Mouse (Mus musculus): ENCODE data around the gene Mrpl27. TPM values are rescaled to one million over a fixed set of nuclear protein-coding genes. Genes with fewer than 3 reads are reported as not detected.
A peak's percentile ranks its signal among the peaks of the same experiment; 100 is the strongest.

Gene Mrpl27
- 144 and 153 TPM in 2 replicates for polyA plus RNA-seq (2015; fragmentation: Nextera tagmentation; extraction: Ambion mirVana)

GRCm38 (mm10) chr11:94653663-94654436 is at the start of gene Mrpl27, which contains the start of gene Eme1:
Gene Mrpl27, plus strand, starts transcription at chr11:94653767.
Gene Eme1, minus strand, starts transcription at chr11:94653964.
- 2% methylated on average over 32 of the region's 32 CpGs for WGBS
- peak; percentile 94 for ATAC-seq
- H3K27me3 ChIP-seq = no peaks in the 10 kb centered on the region
- H3K4me1 ChIP-seq = peaks cover 21% of the 10 kb centered on the region
- peak within 1 kb of the TSS; percentile 65 for H3K9ac ChIP-seq
- H3K9me3 ChIP-seq (replicated peaks) = no peaks in the 10 kb centered on the region
- peak within 1 kb of the TSS; percentile 89 for H3K27ac ChIP-seq
- peak within 1 kb of the TSS; percentile 71 for H3K4me2 ChIP-seq
- H3K4me3 ChIP-seq = peak within 1 kb of the TSS; percentile 64
- H3K36me3 ChIP-seq (ENCODE audit: poor library complexity, severe bottlenecking) = peaks cover 49% of the 10 kb centered on the region

DNA sequence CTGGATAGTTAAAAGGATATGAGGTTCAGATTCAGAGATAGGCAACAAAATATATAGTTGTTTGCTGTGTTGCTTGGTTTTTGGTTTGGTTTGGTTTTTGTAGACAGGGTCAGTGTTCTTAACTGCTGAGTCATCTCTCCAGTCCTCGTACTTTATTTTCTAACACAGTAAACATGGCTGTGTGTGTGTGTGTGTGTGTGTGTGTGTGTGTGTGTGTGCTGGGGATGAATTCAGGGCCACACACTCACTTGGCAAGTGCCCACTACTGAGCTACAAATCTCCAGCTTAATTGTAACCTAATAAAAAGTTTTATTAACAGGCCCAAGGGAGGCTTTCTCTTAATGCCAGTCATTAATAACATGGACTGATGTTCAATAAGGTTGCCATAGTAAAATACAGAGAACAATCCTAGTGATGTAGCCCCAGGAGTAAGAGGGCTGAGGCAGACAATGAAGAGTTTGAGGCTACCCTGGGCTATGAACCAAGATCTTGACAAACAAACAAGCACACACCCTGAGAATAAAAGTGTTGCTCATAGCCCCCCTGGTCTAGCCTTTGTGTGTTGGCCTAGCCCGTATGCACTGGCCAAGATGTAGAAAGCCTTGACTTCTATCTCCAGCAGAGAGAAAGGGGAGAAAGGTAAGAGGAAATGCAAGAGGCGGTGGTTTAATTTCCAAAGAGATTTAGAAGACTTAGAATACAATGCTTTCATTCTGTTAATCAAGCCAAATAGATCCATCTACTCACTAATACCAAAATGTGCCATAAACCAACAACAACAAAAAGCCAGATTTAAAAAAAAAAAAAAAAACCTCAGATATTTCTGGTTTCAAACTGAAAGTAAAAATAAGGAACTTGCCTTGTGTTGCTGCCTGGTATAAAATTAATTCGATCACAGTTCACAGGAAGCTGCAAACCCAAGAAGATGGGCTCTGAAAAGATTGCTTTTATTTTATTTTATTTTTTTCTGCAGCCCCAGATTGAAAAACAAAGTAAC is 42.5 kb upstream of the Mrpl27 start:
- Histone ChIP-seq H3K36me3 (ENCODE audit: poor library complexity, severe bottlenecking) (no peaks in the 10 kb centered on the region), H3K27ac (no peak overlapping the region), H3K4me1 (no peaks in the 10 kb centered on the region), H3K9ac (no peak overlapping the region), H3K27me3 (peaks cover 4% of the 10 kb centered on the region; the same call in 1 of the 2 replicates), H3K9me3 (replicated peaks) (no peaks in the 10 kb centered on the region), H3K4me2 (no peak overlapping the region), H3K4me3 (no peak overlapping the region)
- no peak for ATAC-seq
- WGBS = 69% methylated on average over 4 of the region's 4 CpGs

DNA sequence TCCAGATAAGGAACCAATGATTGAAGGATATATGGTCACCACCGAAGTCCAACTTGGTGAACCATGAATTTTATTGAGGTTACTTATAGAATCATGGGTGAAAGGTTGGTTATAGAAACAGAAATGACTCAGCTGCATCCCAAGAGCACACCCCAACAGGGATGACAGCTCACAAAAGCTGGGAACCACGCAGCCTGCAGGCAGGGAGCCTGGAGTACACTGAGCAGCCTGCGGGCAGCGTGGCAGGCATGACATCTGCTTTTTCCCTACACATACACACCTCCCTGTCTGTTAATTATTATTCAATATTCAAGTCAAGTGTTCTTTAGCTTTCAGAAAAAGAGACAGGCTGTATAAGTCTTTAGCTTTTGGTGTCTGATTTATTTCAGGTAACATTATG is 39.0 kb upstream of the Mrpl27 start:
- Histone ChIP-seq H3K27ac (no peak overlapping the region), H3K36me3 (ENCODE audit: poor library complexity, severe bottlenecking) (no peaks in the 10 kb centered on the region), H3K27me3 (peaks cover 6% of the 10 kb centered on the region; the same call in 1 of the 2 replicates), H3K4me2 (no peak overlapping the region), H3K9ac (no peak overlapping the region), H3K4me3 (no peak overlapping the region), H3K9me3 (replicated peaks) (no peaks in the 10 kb centered on the region), H3K4me1 (no peaks in the 10 kb centered on the region)
- ATAC-seq = no peak
- 89% methylated on average over 4 of the region's 4 CpGs for WGBS

- no peaks in the 10 kb centered on the region for H3K36me3 ChIP-seq (ENCODE audit: poor library complexity, severe bottlenecking)
- no peak overlapping the region for H3K4me2 ChIP-seq
- H3K27me3 ChIP-seq = peaks cover 6% of the 10 kb centered on the region; the same call in 1 of the 2 replicates
- H3K9me3 ChIP-seq (replicated peaks) = no peaks in the 10 kb centered on the region
- no peak overlapping the region for H3K9ac ChIP-seq
- H3K27ac ChIP-seq = no peak overlapping the region
- H3K4me1 ChIP-seq = no peaks in the 10 kb centered on the region
- 25% methylated on average over 4 of the region's 4 CpGs for WGBS
- H3K4me3 ChIP-seq = no peak overlapping the region
- ATAC-seq = no peak
Observed at GRCm38 (mm10) chr11:94615494-94615893, 38.1 kb upstream of the Mrpl27 start.

GRCm38 (mm10) chr11:94617646-94618045 is 35.9 kb upstream of the Mrpl27 start:
- Histone ChIP-seq H3K4me2 (no peak overlapping the region), H3K27ac (no peak overlapping the region), H3K9ac (no peak overlapping the region), H3K4me3 (no peak overlapping the region), H3K27me3 (peaks cover 11% of the 10 kb centered on the region; the same call in 1 of the 2 replicates), H3K36me3 (ENCODE audit: poor library complexity, severe bottlenecking) (no peaks in the 10 kb centered on the region), H3K4me1 (no peaks in the 10 kb centered on the region), H3K9me3 (replicated peaks) (no peaks in the 10 kb centered on the region)
- 87% methylated on average over 2 of the region's 2 CpGs for WGBS
- no peak for ATAC-seq

GRCm38 (mm10) chr11:94620766-94621457 is 32.7 kb upstream of the Mrpl27 start:
- no peak for ATAC-seq
- 0 out of 2 replicates have a peak, but pooled peaks cover 7% of the 10 kb centered on the region for H3K27me3 ChIP-seq
- no peaks in the 10 kb centered on the region for H3K4me1 ChIP-seq
- H3K4me3 ChIP-seq = no peak overlapping the region
- no peak overlapping the region for H3K9ac ChIP-seq
- H3K36me3 ChIP-seq (ENCODE audit: poor library complexity, severe bottlenecking) = no peaks in the 10 kb centered on the region
- H3K9me3 ChIP-seq (replicated peaks) = no peaks in the 10 kb centered on the region
- H3K4me2 ChIP-seq = no peak overlapping the region
- WGBS = 55% methylated on average over 6 of the region's 6 CpGs
- H3K27ac ChIP-seq = no peak overlapping the region

DNA sequence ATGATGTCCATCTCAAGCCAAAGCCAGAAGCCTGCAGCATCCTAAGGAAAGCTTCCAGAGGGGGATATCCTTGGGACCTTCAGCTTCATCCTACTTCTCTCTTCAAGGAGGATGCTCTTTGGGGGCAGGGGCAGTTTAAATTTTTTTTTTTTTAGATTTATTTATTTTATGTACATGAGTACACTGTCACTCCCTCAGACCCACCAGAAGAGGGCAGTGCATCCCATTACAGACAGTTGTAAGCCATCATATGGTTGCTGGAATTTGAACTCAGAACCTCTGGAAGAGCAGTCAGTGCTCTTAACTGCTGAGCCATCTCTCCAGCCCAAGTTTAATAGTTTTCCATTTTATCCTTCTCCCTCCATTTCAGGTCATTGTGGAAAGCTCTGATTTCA is 32.1 kb upstream of the Mrpl27 start:
- H3K27ac ChIP-seq = no peak overlapping the region
- no peak overlapping the region for H3K9ac ChIP-seq
- H3K4me2 ChIP-seq = no peak overlapping the region
- 0 out of 2 replicates have a peak, but pooled peaks cover 5% of the 10 kb centered on the region for H3K27me3 ChIP-seq
- no peaks in the 10 kb centered on the region for H3K4me1 ChIP-seq
- no peaks in the 10 kb centered on the region for H3K9me3 ChIP-seq (replicated peaks)
- no peaks in the 10 kb centered on the region for H3K36me3 ChIP-seq (ENCODE audit: poor library complexity, severe bottlenecking)
- no peak for ATAC-seq
- H3K4me3 ChIP-seq = no peak overlapping the region

GRCm38 (mm10) chr11:94622162-94622561 is 31.4 kb upstream of the Mrpl27 start:
- Histone ChIP-seq H3K4me2 (no peak overlapping the region), H3K9me3 (replicated peaks) (no peaks in the 10 kb centered on the region), H3K36me3 (ENCODE audit: poor library complexity, severe bottlenecking) (no peaks in the 10 kb centered on the region), H3K4me1 (no peaks in the 10 kb centered on the region), H3K27me3 (0 out of 2 replicates have a peak, but pooled peaks cover 5% of the 10 kb centered on the region), H3K9ac (no peak overlapping the region), H3K4me3 (no peak overlapping the region), H3K27ac (no peak overlapping the region)
- WGBS = 81% methylated on average over 2 of the region's 2 CpGs
- no peak for ATAC-seq

DNA sequence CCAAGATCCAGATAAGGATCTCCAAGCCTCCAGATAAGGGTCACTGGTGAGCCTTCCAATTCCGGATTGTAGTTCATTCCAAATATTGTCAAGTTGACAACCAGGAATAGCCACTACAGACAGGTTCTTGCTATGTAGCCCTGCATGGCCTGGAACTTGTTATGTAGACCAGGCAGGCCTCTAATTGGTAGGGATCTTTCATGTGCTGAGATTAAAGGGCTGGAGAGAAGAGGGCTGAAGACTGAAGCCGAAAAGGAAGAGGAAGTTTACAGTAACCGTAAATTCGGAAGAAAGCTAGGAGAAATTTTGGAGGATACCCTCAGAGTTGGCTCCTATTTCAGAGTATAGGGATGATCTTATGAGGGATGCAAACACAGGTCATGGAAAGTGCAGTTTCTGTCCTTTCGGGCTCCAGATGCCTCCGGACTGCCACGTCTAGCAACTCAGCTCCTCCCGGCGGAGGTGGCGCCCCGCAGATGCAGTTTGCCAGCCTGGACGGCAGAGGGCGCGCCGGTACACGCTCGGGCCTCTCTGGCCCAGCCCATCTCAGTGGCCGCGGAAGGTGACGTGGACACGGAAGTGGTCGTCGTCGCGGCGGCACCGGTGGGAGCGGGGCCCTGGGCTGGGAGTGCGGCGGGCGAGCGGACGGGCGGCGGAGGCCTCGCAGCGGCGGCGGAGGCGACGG is 24.2 kb upstream of the Mrpl27 start, which contains the start of gene Lrrc59:
Gene Lrrc59 (plus strand): TSS at position 569 of the 685 bp plus-strand sequence.
- 7% methylated on average over 37 of the region's 41 CpGs for WGBS
- peak; percentile 98 for ATAC-seq
- no peaks in the 10 kb centered on the region for H3K9me3 ChIP-seq (replicated peaks)
- H3K27ac ChIP-seq = peak within 1 kb of the TSS; percentile 63
- peak within 1 kb of the TSS; percentile 99 for H3K4me3 ChIP-seq
- H3K36me3 ChIP-seq (ENCODE audit: poor library complexity, severe bottlenecking) = peaks cover 27% of the 10 kb centered on the region
- peak within 1 kb of the TSS; percentile 90 for H3K9ac ChIP-seq
- peaks cover 14% of the 10 kb centered on the region for H3K4me1 ChIP-seq
- no peaks in the 10 kb centered on the region for H3K27me3 ChIP-seq
- peak within 1 kb of the TSS; percentile 93 for H3K4me2 ChIP-seq

- no peaks in the 10 kb centered on the region for H3K27me3 ChIP-seq
- no peak; the same call in 1 of the 2 replicates for ATAC-seq
- H3K4me2 ChIP-seq = peak overlapping the region; percentile 93
- under 1% methylated on average over 27 of the region's 28 CpGs for WGBS
- peaks cover 32% of the 10 kb centered on the region for H3K36me3 ChIP-seq (ENCODE audit: poor library complexity, severe bottlenecking)
- peak overlapping the region; percentile 99 for H3K4me3 ChIP-seq
- peaks cover 14% of the 10 kb centered on the region for H3K4me1 ChIP-seq
- H3K9me3 ChIP-seq (replicated peaks) = no peaks in the 10 kb centered on the region
- peak overlapping the region; percentile 90 for H3K9ac ChIP-seq
- H3K27ac ChIP-seq = peak overlapping the region; percentile 63
Observed at GRCm38 (mm10) chr11:94629884-94630198, 23.7 kb upstream of the Mrpl27 start.
